Mouse (Mus musculus) neural tube, embryonic 11.5 days (tissue): ENCODE data around the gene Ccdc78. TPM values are rescaled to one million over a fixed set of nuclear protein-coding genes. Genes with fewer than 3 reads are reported as not detected.
A peak's percentile ranks its signal among the peaks of the same experiment; 100 is the strongest.

Source experiments
- ATAC-seq: fragments of 200-750 bp; cut with Nextera tagmentation; 2 replicates; pipeline ENCODE4 v1.8.0; 2017; ENCODE audit warnings: moderate number of reproducible peaks, mild to moderate bottlenecking, moderate TSS enrichment, moderate library complexity; ENCODE audit not compliant: insufficient read depth, low FRiP score, low TSS enrichment
- DNase-seq: peaks from one replicate; pipeline ENCODE4 v3.0.0-alpha.2; 2015; ENCODE audit warnings: low spot score
- H3K27ac ChIP-seq: fragments of 300-500 bp; sonication (generic); 2 replicates; pipeline ENCODE4 v1.5.1; 2014; ENCODE audit warnings: low read depth, mild to moderate bottlenecking, low read length
- H3K27me3 ChIP-seq: fragments of 300-500 bp; sonication (generic); 2 replicates; pipeline ENCODE4 v1.6.1; 2014; ENCODE audit warnings: mild to moderate bottlenecking, low read length, mixed read lengths; ENCODE audit not compliant: control insufficient read depth, insufficient read depth
- H3K36me3 ChIP-seq: fragments of 300-500 bp; sonication (generic); 2 replicates; pipeline ENCODE4 v1.6.1; 2014; ENCODE audit warnings: mild to moderate bottlenecking, low read length, moderate library complexity, mixed read lengths; ENCODE audit not compliant: control insufficient read depth, insufficient read depth
- H3K4me1 ChIP-seq: fragments of 300-500 bp; sonication (generic); 2 replicates; pipeline ENCODE4 v1.6.1; 2014; ENCODE audit warnings: low read length, mixed read lengths; ENCODE audit not compliant: control insufficient read depth, insufficient read depth
- H3K4me2 ChIP-seq: fragments of 300-500 bp; sonication (generic); 2 replicates; pipeline ENCODE4 v1.6.1; 2014; ENCODE audit warnings: low read depth, mild to moderate bottlenecking, moderate library complexity
- H3K4me3 ChIP-seq: fragments of 300-500 bp; sonication (generic); 2 replicates; pipeline ENCODE4 v1.5.1; 2014; ENCODE audit warnings: low read depth, low read length
- H3K9ac ChIP-seq: fragments of 300-500 bp; sonication (generic); 2 replicates; pipeline ENCODE4 v1.6.1; 2014; ENCODE audit warnings: mild to moderate bottlenecking, low read length
- H3K9me3 ChIP-seq: fragments of 300-500 bp; sonication (generic); 2 replicates; pipeline ENCODE4 v1.6.1; 2016; ENCODE audit warnings: low read length; ENCODE audit not compliant: control insufficient read depth
- WGBS: fragments of 180-500 bp; shearing (Covaris S2); extraction: QIAGEN DNeasy Blood & Tissue Kit; methylation state at CpG from one replicate; pipeline ENCODE4 v1.1.7; 2014; 5-methylcytosine and 5-hydroxymethylcytosine counted together
- microRNA-seq: library from miRNA; unstranded; fragments of <30 nt; microRNA quantifications from one replicate; pipeline ENCODE4, GENCODE M21; 2016
- polyA plus RNA-seq: library from polyadenylated mRNA; unstranded; fragments of >200 nt; fragmentation: Nextera tagmentation; extraction: Ambion mirVana; gene quantifications from 2 replicates; pipeline ENCODE4 v1.2.1, GENCODE M21; 2014

Ccdc78 gene
- polyA plus RNA-seq, 1 experiment from 2014 or later, result 0.15 TPM

GRCm38 (mm10) chr17:25837533-25837932, 51.2 kb downstream of the Ccdc78 start:
- WGBS, result 49% methylated on average over 3 of the region's 3 CpGs
- Histone ChIP-seq H3K9me3 (no peaks in the 10 kb centered on the region), H3K27ac (peak overlapping the region; percentile 67), H3K36me3 (peaks cover 27% of the 10 kb centered on the region), H3K4me2 (peak overlapping the region; percentile 68; the same call in 1 of the 2 replicates), H3K4me3 (no peak overlapping the region), H3K27me3 (no peaks in the 10 kb centered on the region), H3K9ac (peak overlapping the region; percentile 68; the same call in 1 of the 2 replicates), H3K4me1 (peaks cover 41% of the 10 kb centered on the region)
- ATAC-seq (no peak), DNase-seq (peak; percentile 31)

GRCm38 (mm10) chr17:25838904-25839303, 52.5 kb downstream of the Ccdc78 start:
- H3K9ac ChIP-seq, result no peak overlapping the region
- no peaks in the 10 kb centered on the region for H3K27me3 ChIP-seq
- no peak for ATAC-seq
- H3K9me3 ChIP-seq, result no peaks in the 10 kb centered on the region
- no peak for DNase-seq
- H3K36me3 ChIP-seq, result peaks cover 27% of the 10 kb centered on the region
- H3K4me2 ChIP-seq, result no peak overlapping the region
- H3K4me3 ChIP-seq, result no peak overlapping the region
- 86% methylated on average over 4 of the region's 4 CpGs for WGBS
- H3K4me1 ChIP-seq, result peaks cover 44% of the 10 kb centered on the region
- H3K27ac ChIP-seq, result no peak overlapping the region

GRCm38 (mm10) chr17:25839455-25840235, 53.3 kb downstream of the Ccdc78 start:
- 87% methylated on average over 14 of the region's 14 CpGs for WGBS
- H3K27ac ChIP-seq, result no peak overlapping the region

More at GRCm38 (mm10) chr17:25839455-25840235, 53.3 kb downstream of the Ccdc78 start:
- Histone ChIP-seq H3K36me3 (peaks cover 27% of the 10 kb centered on the region), H3K4me3 (no peak overlapping the region), H3K27me3 (no peaks in the 10 kb centered on the region), H3K4me2 (no peak overlapping the region), H3K9me3 (no peaks in the 10 kb centered on the region), H3K4me1 (peaks cover 36% of the 10 kb centered on the region), H3K9ac (no peak overlapping the region)
- DNase-seq, result no peak
- ATAC-seq, result no peak

Small RNA genes within 50 kb of the gene (microRNA-seq; reads per million reads assigned to microRNA genes)
- gene Gm25083, result not detected
- not detected for gene Mir3082
- not detected for gene Mir6966

Other genes starting within 250 kb of the Ccdc78 start
- 6.5 and 9.1 TPM in 2 replicates for gene Sox8, start 215.9 kb upstream of the Ccdc78 start, polyA plus RNA-seq
- gene Lmf1, start 207.5 kb upstream of the Ccdc78 start, polyA plus RNA-seq, result 23.6 and 23.9 TPM in 2 replicates
- 2.8 and 3.3 TPM in 2 replicates for gene Gng13, start 69.4 kb upstream of the Ccdc78 start, polyA plus RNA-seq
- 20.3 and 22.5 TPM in 2 replicates for gene Chtf18, start 59.2 kb upstream of the Ccdc78 start, polyA plus RNA-seq
- 21.5 and 22.9 TPM in 2 replicates for gene Rpusd1, start 58.9 kb upstream of the Ccdc78 start, polyA plus RNA-seq
- 0.13 TPM in 1 of 2 replicates, not detected in the other for gene Mslnl, start 50.5 kb upstream of the Ccdc78 start, polyA plus RNA-seq
- gene Msln, start 32.2 kb upstream of the Ccdc78 start, polyA plus RNA-seq, result 0.42 TPM in 1 of 2 replicates, not detected in the other
- gene Narfl, start 12.8 kb upstream of the Ccdc78 start, polyA plus RNA-seq, result 22.9 and 27.8 TPM in 2 replicates
- 74.6 and 77.3 TPM in 2 replicates for gene Haghl, start 907 bp upstream of the Ccdc78 start, polyA plus RNA-seq
- gene Fam173a, start 6.3 kb downstream of the Ccdc78 start, polyA plus RNA-seq, result 65.7 and 66.6 TPM in 2 replicates
- gene AC134908.4, start 9.1 kb downstream of the Ccdc78 start, polyA plus RNA-seq, result 0.78 TPM in 1 of 2 replicates, not detected in the other
- gene Metrn, start 10.6 kb downstream of the Ccdc78 start, polyA plus RNA-seq, result 29.4 and 38.8 TPM in 2 replicates
- 13.2 and 14.7 TPM in 2 replicates for gene Fbxl16, start 22.5 kb downstream of the Ccdc78 start, polyA plus RNA-seq
- 29.2 and 31.8 TPM in 2 replicates for gene Wdr24, start 37.0 kb downstream of the Ccdc78 start, polyA plus RNA-seq
- 52.1 and 55.6 TPM in 2 replicates for gene Jmjd8, start 42.3 kb downstream of the Ccdc78 start, polyA plus RNA-seq
- gene Stub1, start 46.8 kb downstream of the Ccdc78 start, polyA plus RNA-seq, result 327 and 334 TPM in 2 replicates
- gene Rhbdl1, start 50.7 kb downstream of the Ccdc78 start, polyA plus RNA-seq, result 4.3 and 4.4 TPM in 2 replicates
- gene Gm20683, start 55.2 kb downstream of the Ccdc78 start, polyA plus RNA-seq, result 1.2 and 2.9 TPM in 2 replicates
- 8.6 and 10.5 TPM in 2 replicates for gene Rhot2, start 58.3 kb downstream of the Ccdc78 start, polyA plus RNA-seq
- gene Wdr90, start 74.9 kb downstream of the Ccdc78 start, polyA plus RNA-seq, result 17.8 and 20.3 TPM in 2 replicates
- gene Mcrip2, start 82.2 kb downstream of the Ccdc78 start, polyA plus RNA-seq, result 8.2 and 8.7 TPM in 2 replicates
- gene Mettl26, start 88.5 kb downstream of the Ccdc78 start, polyA plus RNA-seq, result 57.8 and 58.8 TPM in 2 replicates
- gene Wfikkn1, start 94.3 kb downstream of the Ccdc78 start, polyA plus RNA-seq, result 1.2 and 1.7 TPM in 2 replicates
- 23.6 and 25.9 TPM in 2 replicates for gene Rab40c, start 133.1 kb downstream of the Ccdc78 start, polyA plus RNA-seq
- 51.6 and 60.9 TPM in 2 replicates for gene Pigq, start 158.4 kb downstream of the Ccdc78 start, polyA plus RNA-seq
- gene Nhlrc4, start 158.4 kb downstream of the Ccdc78 start, polyA plus RNA-seq, result 0.11 and 0.38 TPM in 2 replicates
- gene A930017K11Rik, start 166.0 kb downstream of the Ccdc78 start, polyA plus RNA-seq, result not detected in 2 replicates
- gene Capn15, start 199.2 kb downstream of the Ccdc78 start, polyA plus RNA-seq, result 21.0 and 23.3 TPM in 2 replicates